Mouse (Mus musculus) Patski (cell line): Measurements from ENCODE around the gene Gm3239. TPM values are rescaled to one million over a fixed set of nuclear protein-coding genes. Genes with fewer than 3 reads are reported as not detected.
"Not testable (repeated sequence)": the region's sequence is repeated elsewhere in the genome, so short reads cannot be mapped to it uniquely, and the experiment has no call there.

Experiments
- ATAC-seq: fragments of 100-300 bp; one replicate; pipeline ENCODE4 v1.8.0; 2021
- CTCF ChIA-PET: fragments of 350-600 bp; sonication (Branson Sonifier 250); formaldehyde crosslinking; loops from one replicate; lab custom pipeline; 2022; ENCODE audit warnings: inconsistent platforms; lab: Charles Lee
- POLR2A ChIA-PET: fragments of 350-600 bp; sonication (Branson Sonifier 250); formaldehyde crosslinking; loops from one replicate; lab custom pipeline; 2022; ENCODE audit warnings: antibody characterized with exemption, inconsistent platforms; lab: Charles Lee
- DNase-seq: peaks from one replicate; pipeline ENCODE4 v3.0.0-alpha.2; 2011; ENCODE audit warnings: low read depth, low spot score
- H3K27me3 ChIP-seq: fragments of 371-371 bp; one replicate; pipeline ENCODE4 v1.5.1; 2021
- in situ Hi-C: fragments of 300-500 bp; cut with MboI; formaldehyde crosslinking; loops from 3 replicates; pipeline ENCODE4 v1.11.1; 2018; ENCODE audit warnings: low pct_unique_long_range_greater_than_20kb, mixed read lengths
- polyA plus RNA-seq: library from polyadenylated mRNA; unstranded; gene quantifications from one replicate; pipeline ENCODE4 v1.2.3, GENCODE M21; 2021

Gm3239 gene
- polyA plus RNA-seq: not detected

- H3K27me3 ChIP-seq, POLR2A ChIA-PET, CTCF ChIA-PET, ATAC-seq, DNase-seq, in situ Hi-C loops: not testable (repeated sequence)
Measured at GRCm38 (mm10) chr14:4663892-4664291, at the start of gene Gm3239. Gene Gm3239, plus strand, starts transcription at chr14:4664192.

DNA sequence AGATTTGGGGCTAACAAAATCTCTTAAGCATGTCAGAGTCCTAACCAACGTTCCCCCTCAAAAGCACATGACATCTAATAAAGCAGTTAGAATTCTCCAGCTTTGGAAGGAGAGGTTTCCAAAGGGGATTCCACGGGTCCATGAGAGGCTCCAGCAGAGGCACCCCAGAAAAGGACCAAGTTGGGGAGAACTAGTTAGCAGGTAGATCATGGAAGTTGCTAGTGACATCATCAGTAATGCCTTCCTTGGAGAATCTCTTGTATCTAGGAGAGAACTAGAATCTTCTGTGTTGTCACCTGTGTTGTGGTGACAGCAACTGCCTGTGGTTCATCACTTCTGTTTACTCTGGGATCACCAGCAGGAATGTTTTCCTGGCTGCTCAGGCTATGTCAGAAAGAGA, 31.9 kb upstream of the Gm3239 start, which contains the start of gene Gm8159:
Gene Gm8159 (plus strand): TSS at position 301 of the 400 bp plus-strand sequence.
- in situ Hi-C loops, POLR2A ChIA-PET, DNase-seq, CTCF ChIA-PET, ATAC-seq, H3K27me3 ChIP-seq: not testable (repeated sequence)

- H3K27me3 ChIP-seq, CTCF ChIA-PET, DNase-seq, in situ Hi-C loops, POLR2A ChIA-PET, ATAC-seq: not testable (repeated sequence)
Measured at GRCm38 (mm10) chr14:4649309-4649708, 14.7 kb upstream of the Gm3239 start.

DNA sequence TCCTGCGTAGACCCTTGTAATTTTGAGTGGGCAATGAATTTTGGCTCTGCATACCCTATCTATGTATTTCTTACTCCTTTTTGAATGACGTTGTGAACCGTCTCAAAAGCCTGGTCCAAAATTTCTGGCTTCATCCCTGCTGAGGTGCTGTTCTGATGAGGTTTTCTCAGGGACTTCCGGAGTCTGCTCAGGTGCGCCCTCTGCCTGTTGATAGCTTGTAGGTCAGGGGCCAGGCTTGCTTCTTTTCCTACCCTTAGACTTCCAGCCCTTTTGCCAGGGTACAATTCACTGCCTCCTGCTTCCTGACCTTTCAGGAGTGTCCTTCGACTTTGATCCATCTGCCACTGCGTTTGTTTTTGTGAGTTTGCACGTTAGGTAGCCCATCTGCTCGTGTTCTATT, 13.7 kb upstream of the Gm3239 start:
- H3K27me3 ChIP-seq, CTCF ChIA-PET, in situ Hi-C loops, POLR2A ChIA-PET, ATAC-seq, DNase-seq: not testable (repeated sequence)

- ATAC-seq, in situ Hi-C loops, POLR2A ChIA-PET, DNase-seq, CTCF ChIA-PET, H3K27me3 ChIP-seq: not testable (repeated sequence)
Measured at GRCm38 (mm10) chr14:4708938-4709337, 44.9 kb downstream of the Gm3239 start, which contains the start of gene Gm7876. Gene Gm7876, plus strand, starts transcription at chr14:4709238.

Other genes with a start within 250 kb of the Gm3239 start
- not detected for gene Gm3164, start 248.7 kb upstream of the Gm3239 start, polyA plus RNA-seq
- not detected for gene Gm3173, start 233.2 kb upstream of the Gm3239 start, polyA plus RNA-seq
- not detected for gene Gm3182, start 182.4 kb upstream of the Gm3239 start, polyA plus RNA-seq
- not detected for gene Gm3047, start 108.8 kb upstream of the Gm3239 start, polyA plus RNA-seq
- gene Gm8159, start 31.8 kb upstream of the Gm3239 start, polyA plus RNA-seq: not detected
- gene Gm7876, start 45.0 kb downstream of the Gm3239 start, polyA plus RNA-seq: not detected
- not detected for gene Gm3252, start 62.6 kb downstream of the Gm3239 start, polyA plus RNA-seq
- gene Gm9602, start 112.1 kb downstream of the Gm3239 start, polyA plus RNA-seq: not detected
- gene Gm3269, start 173.9 kb downstream of the Gm3239 start, polyA plus RNA-seq: not detected
- not detected for gene Gm3264, start 191.4 kb downstream of the Gm3239 start, polyA plus RNA-seq
- gene Gm3278, start 228.2 kb downstream of the Gm3239 start, polyA plus RNA-seq: not detected